Mouse (Mus musculus): Measurements from ENCODE around the gene Slc36a4.

Slc36a4 gene

GRCm38 (mm10) chr9:15709599-15710381 is at the start of gene Slc36a4:
TSS of gene Slc36a4 (plus strand) at chr9:15709738.
- DNase-seq (ENCODE audit: low read depth, low spot score), result peak; percentile 55

GRCm38 (mm10) chr9:15664606-15665005 is 44.9 kb upstream of the Slc36a4 start:
- DNase-seq (ENCODE audit: low read depth, low spot score), result no peak

DNA sequence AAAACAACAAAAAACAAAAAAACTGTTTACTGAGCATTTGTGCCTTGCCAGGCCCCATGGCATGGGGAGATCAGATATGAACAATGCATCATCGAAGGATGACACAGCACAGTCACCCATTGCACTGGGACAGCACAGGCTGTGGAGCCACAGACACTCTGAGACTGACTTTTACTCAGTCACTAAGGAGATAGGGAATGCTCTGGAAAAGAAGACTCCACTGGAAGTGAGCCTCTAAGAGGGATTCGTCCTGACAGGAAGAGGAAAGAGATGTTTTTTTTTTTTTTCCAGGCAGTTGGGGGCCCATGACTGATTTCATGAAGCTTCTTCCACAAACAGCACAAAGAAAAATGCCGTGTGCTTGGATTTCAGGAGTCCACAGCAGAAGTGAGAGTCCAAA is 40.1 kb upstream of the Slc36a4 start:
- no peak for DNase-seq (ENCODE audit: low read depth, low spot score)

DNA sequence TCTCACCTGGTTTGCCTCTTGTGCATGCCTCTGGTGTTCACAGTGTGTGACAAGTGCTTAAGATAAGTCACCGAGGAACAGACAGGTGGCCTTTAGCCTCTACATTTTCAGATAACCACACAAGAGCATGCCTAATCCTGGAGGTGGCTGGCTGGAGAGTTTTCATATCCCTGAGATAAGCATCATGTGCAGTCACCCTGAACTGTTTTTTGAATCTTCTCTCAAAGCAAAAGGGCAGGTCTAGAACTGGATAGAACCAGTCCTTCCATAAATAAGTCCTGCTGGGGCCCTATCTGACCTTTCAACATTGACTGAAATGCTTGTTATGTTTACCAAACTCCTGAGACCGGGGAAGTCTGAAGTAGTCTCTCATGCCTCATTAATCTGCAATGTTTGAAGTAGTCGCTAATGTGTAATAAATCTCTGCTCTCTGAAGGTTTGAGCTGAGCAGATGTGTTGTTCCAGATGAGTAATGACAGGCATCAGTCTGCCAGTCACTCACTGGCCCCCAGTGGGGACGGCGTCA is 39.5 kb upstream of the Slc36a4 start:
- no peak for DNase-seq (ENCODE audit: low read depth, low spot score)

- no peak for DNase-seq (ENCODE audit: low read depth, low spot score)
Measured at GRCm38 (mm10) chr9:15672251-15672650, 37.3 kb upstream of the Slc36a4 start.

DNA sequence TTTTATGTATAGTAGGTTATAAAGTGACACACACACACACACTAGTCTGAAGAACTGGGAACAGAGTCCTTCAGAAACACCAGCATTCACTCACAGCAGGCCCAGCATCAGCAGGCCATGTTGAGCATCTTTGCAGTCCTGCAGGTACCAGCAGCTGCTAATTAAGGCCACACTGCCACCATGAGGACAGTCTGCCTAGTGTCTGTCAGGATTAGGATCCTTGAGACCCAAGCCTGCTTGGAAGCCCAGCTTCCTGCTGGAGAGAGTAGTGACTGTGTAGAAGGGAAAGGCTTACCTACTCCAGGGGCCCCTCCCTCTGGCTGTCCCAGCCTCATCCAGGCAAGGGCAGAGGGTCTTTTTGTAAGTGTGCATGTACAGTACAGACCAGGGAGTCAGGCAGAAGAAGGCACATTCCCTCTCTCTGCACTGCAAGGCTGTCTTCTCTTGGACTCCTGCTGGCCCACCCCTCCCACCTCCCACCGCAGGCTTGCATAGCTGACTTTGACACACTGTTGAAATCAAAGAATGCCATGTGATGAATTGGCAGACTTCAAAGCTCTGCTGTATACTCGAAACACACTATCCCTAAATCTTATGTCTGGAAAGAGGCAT is 27.6 kb upstream of the Slc36a4 start:
- DNase-seq (ENCODE audit: low read depth, low spot score), result peak; percentile 74

GRCm38 (mm10) chr9:15685215-15685614 is 24.3 kb upstream of the Slc36a4 start:
- peak; percentile 74 for DNase-seq (ENCODE audit: low read depth, low spot score)

DNA sequence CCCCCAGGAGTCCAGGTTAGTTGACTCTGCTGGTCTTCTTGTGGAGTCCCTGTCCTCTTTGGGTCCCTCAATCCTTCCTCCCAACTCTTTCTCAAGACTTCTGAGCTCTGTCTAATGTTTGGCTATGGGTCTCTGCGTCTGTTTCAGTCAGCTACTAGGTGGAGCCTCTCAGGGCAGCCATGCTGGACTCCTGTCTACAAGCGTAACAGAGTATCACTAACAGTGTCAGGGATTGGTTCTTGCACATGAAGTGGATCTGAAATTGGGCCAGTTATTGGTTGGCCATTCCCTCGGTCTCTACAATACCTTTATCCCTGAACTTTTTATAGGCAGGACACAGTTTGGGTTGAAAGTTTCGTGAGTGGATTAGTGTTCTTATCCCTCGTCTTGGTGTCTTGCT is 22.2 kb upstream of the Slc36a4 start:
- no peak for DNase-seq (ENCODE audit: low read depth, low spot score)

- no peak for DNase-seq (ENCODE audit: low read depth, low spot score)
Measured at GRCm38 (mm10) chr9:15693847-15694246, 15.7 kb upstream of the Slc36a4 start.

DNA sequence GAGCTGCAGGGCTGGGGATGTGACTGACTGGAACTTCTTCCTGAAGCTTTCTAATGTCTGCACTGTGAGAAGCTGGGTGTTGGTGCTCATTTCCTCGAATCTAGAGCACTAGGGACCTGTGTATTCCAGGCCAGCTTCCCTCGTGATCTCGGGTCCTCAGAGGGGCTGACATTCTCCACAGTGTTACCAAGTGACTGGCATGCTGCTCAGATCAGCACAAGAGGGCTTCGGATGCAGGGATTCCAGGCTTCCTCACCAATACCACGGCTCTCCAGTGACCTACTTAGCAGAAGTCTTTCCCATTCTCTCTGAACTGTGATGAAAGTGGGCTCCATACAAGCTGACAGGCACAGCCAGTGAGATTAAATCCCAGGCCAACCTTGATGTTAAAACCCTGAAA is 14.5 kb upstream of the Slc36a4 start:
- no peak for DNase-seq (ENCODE audit: low read depth, low spot score)

DNA sequence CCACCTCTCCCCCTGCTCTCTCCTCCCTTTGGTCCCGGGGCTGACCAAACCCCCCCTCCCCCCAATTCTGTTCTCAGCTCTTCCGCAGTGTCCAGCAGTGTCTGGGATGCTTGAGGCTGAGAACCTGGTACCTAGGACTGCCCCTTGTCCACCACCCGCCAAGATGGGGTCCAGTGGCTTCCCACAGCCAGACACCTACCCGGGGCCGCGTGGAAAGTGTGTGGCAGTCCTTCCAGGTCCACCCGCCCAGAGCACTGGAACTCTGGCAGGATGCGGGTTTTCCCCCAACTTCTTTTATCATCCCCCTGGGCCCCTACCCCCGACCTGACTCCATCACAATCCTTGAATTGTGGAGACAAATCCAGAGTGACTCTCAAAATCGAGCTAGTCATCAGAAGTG is 3.8 kb upstream of the Slc36a4 start:
- DNase-seq (ENCODE audit: low read depth, low spot score), result no peak

- DNase-seq (ENCODE audit: low read depth, low spot score), result no peak
Measured at GRCm38 (mm10) chr9:15708979-15709598, 449 bp upstream of the Slc36a4 start.

DNA sequence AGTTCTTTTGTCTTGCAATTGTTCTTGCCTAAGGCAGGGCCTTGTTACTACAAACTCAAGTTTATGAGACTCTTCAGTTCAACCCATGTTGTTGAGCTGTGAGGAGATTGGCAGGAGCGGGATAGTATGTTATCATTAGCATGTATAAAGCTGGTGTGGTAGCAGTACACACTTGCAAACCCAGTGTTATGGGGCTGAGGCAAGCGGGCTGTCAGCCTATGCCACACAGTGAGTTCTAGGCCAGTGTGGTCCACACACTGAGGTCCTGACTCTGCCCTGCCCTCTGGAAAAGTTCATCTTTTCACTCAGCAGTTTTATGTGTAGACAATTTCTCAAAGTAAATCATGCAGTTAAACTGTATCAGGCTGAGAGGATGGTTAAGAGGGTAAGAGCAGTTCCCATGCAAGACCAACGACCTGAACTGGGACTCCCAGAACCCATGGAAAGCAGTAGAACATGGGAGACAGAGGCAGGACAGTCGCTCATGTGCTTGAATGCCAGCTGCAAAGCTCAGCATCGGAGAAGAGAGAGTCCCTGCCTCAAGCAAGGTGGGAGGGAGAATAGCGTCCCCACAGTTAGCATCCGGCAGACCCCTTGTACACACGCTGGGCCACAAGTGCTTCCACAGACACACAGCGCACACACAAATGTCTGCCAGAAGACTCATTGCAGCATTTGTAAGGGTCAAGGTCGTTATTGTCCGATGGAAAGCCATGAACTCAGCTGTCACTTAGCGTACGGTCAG is 1.5 kb downstream of the Slc36a4 start:
- no peak for DNase-seq (ENCODE audit: low read depth, low spot score)

DNA sequence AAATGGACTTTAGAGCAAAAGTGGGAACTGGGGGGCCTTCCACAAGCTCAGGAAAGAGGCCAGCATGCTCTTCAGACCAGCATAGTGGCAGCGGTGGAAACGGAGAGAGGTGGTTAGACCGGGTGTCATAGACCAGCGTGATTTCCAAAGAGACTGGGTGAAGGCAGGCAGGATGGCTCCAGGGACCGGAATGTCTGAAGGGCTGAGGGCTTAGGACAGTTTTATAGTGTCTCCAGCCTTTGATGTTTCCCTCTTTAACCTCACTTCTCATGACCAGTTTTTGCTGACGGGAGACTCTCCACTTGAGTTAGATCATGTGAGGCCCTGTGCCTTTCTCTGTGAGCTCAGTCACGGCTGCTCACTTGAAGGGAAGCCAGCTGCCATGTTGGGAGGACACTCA is 2.1 kb downstream of the Slc36a4 start:
- DNase-seq (ENCODE audit: low read depth, low spot score), result no peak

DNA sequence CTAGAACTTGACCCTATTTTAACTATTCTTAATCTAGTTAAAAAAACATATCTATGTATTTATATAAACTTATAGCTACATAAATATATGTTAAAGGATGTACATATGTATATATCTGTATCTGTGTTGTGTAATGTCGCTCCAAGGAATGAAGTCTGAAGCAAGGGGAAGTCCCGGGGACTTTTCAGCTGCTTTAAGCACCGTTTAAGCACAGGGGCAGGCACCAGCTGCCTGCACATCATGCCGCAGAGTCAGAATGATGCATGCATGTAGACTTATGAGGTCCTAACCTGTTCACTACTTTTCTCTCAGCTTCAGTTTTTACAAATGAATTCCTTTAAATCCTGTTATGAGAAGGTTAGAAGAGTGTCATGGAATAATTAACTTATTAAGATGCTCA is 5.3 kb downstream of the Slc36a4 start:
- DNase-seq (ENCODE audit: low read depth, low spot score), result no peak

GRCm38 (mm10) chr9:15715193-15715989 is 5.9 kb downstream of the Slc36a4 start:
- no peak for DNase-seq (ENCODE audit: low read depth, low spot score)

- no peak for DNase-seq (ENCODE audit: low read depth, low spot score)
Measured at GRCm38 (mm10) chr9:15717363-15717762, 7.8 kb downstream of the Slc36a4 start.

GRCm38 (mm10) chr9:15718295-15718694 is 8.8 kb downstream of the Slc36a4 start:
- DNase-seq (ENCODE audit: low read depth, low spot score), result no peak

DNA sequence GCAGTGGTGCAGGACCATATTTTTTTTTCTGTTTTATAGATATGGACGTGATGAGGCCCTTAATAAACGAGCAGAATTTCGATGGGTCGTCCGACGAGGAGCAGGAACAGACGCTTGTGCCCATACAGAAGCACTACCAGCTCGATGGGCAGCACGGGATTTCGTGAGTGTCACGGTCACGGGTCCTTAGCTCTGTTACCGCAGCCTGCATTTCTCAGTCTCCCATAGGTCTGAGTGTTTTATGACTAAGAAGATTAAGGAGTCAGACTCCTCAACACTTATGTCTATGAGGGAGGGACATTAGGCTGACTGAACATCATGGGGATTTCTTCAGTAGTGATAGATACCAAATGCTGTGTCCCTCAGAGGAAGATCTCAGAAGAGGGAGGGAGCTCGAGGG is 10.1 kb downstream of the Slc36a4 start:
- no peak for DNase-seq (ENCODE audit: low read depth, low spot score)

DNA sequence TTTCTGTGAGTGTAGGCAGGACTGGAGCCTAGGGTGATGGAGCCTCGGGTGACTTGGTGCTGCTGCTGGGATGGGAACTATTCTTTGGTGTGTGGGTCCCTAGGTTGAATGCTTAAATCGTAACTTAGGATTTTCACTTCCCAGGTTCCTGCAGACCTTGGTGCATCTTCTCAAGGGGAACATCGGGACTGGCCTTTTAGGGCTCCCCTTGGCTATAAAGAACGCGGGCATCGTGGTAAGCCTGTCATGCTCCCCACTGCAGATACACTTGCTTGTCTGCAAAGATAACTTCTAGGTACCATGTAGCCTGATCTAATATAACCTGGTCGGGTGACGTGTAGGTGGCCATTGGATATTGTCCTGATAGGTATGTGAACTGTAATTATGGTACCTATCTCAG is 11.0 kb downstream of the Slc36a4 start:
- DNase-seq (ENCODE audit: low read depth, low spot score), result no peak

DNA sequence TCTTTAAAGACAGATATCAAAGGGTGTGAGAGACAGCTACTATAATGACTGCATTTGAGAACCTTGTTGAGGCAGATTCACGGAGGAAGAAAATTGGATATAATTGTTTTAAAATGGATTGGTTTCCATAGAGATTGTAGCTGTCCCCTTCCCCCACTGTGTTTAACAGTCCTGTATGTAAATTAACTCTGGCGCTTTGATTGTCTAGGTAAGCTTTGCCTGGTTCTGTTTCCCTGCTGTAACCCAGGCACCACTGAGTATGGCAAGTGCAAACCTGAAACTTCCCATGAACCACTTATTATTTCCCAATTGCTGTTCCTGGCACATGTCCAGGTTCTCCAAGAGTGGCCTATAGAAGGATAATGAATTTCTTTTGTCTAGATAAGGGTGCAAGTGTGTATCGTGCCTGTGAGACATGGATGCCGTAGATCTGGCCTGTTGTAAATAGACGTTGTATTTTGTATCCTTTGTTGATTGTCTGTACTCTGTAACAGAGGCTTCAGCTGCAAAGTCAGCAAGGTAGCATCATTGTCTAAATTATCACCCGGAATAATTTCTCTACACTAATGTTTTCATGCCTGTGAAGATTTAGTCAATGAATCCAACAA is 11.8 kb downstream of the Slc36a4 start:
- DNase-seq (ENCODE audit: low read depth, low spot score), result no peak
